Mouse (Mus musculus) brain, embryonic 14.5 days (tissue): Measurements from ENCODE around the gene As3mt.

Experiments used
- CTCF ChIP-seq: fragments of 200-500 bp; IDR thresholded peaks from 2 replicates; pipeline ENCODE4 v1.5.1; 2012; ENCODE audit warnings: inconsistent platforms, mild to moderate bottlenecking, moderate library complexity, borderline replicate concordance; ENCODE audit not compliant: insufficient read depth, insufficient read length; ENCODE audit errors: extremely low read depth
- POLR2A ChIP-seq: fragments of 200-500 bp; IDR thresholded peaks from 2 replicates; pipeline ENCODE4 v1.6.1; 2012; ENCODE audit warnings: mild to moderate bottlenecking, inconsistent platforms, borderline replicate concordance; ENCODE audit not compliant: poor library complexity, insufficient read depth, insufficient read length, severe bottlenecking; ENCODE audit errors: extremely low read depth

DNA sequence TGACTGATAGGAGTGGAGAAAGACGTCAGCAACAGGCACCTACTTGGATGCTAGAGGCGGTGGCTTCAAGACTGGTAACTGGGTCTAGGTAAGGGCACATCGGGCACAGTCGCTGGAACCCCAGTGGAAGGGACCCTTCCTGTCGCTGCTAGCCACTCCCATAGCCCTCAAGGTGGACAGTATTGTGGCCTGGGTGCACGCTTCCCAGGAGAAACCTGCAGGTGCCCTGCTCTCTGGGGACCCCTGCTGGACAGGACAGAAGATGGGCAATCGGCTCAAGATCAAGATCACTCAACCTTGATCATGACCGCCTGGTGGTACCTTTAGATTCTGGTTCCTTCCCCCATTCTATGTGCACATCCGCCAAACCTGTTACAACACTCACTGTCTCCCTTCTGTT is 47.8 kb downstream of the As3mt start:
- peak; percentile 39; the same call in 1 of the 2 replicates for TF ChIP-seq CTCF
- no peak for TF ChIP-seq POLR2A
